Mouse (Mus musculus) hindbrain, embryonic 16.5 days (tissue): ENCODE results near the gene Tbcel. TPM values are rescaled to one million over a fixed set of nuclear protein-coding genes. Genes with fewer than 3 reads are reported as not detected.
A peak's percentile ranks its signal among the peaks of the same experiment; 100 is the strongest.

ENCODE experiments used
- ATAC-seq: fragments of 200-750 bp; cut with Nextera tagmentation; 2 replicates; pipeline ENCODE4 v1.8.0; 2017; ENCODE audit warnings: moderate TSS enrichment, moderate library complexity
- H3K27ac ChIP-seq: fragments of 300-500 bp; sonication (generic); 2 replicates; pipeline ENCODE4 v1.5.1; 2014; ENCODE audit warnings: low read depth, mild to moderate bottlenecking, control low read depth, low read length, moderate library complexity
- H3K27me3 ChIP-seq: fragments of 300-500 bp; sonication (generic); replicated peaks from 2 replicates; pipeline ENCODE4 v1.6.1; 2014; ENCODE audit warnings: low read length; ENCODE audit not compliant: control insufficient read depth, insufficient read depth
- H3K36me3 ChIP-seq: fragments of 300-500 bp; sonication (generic); 2 replicates; pipeline ENCODE4 v1.6.1; 2014; ENCODE audit warnings: mild to moderate bottlenecking, low read length, moderate library complexity, mixed read lengths; ENCODE audit not compliant: control insufficient read depth, insufficient read depth
- H3K4me1 ChIP-seq: fragments of 300-500 bp; sonication (generic); 2 replicates; pipeline ENCODE4 v1.6.1; 2014; ENCODE audit warnings: low read depth, low read length; ENCODE audit not compliant: control insufficient read depth, insufficient read depth
- H3K4me2 ChIP-seq: fragments of 300-500 bp; sonication (generic); 2 replicates; pipeline ENCODE4 v1.6.1; 2014; ENCODE audit warnings: mild to moderate bottlenecking, low read length, control low read depth, moderate library complexity
- H3K4me3 ChIP-seq: fragments of 300-500 bp; sonication (generic); 2 replicates; pipeline ENCODE4 v1.5.1; 2014; ENCODE audit warnings: mild to moderate bottlenecking, low read length, control low read depth, moderate library complexity
- H3K9ac ChIP-seq: fragments of 300-500 bp; sonication (generic); 2 replicates; pipeline ENCODE4 v1.6.1; 2014; ENCODE audit warnings: low read depth, mild to moderate bottlenecking, control low read depth, low read length, moderate library complexity
- H3K9me3 ChIP-seq: fragments of 300-500 bp; sonication (generic); 2 replicates; pipeline ENCODE4 v1.6.1; 2014; ENCODE audit warnings: mild to moderate bottlenecking, low read length, moderate library complexity; ENCODE audit not compliant: control insufficient read depth
- WGBS: fragments of 180-500 bp; shearing (Covaris S2); extraction: QIAGEN DNeasy Blood & Tissue Kit; methylation state at CpG from one replicate; pipeline ENCODE4 v1.1.7; 2014; 5-methylcytosine and 5-hydroxymethylcytosine counted together
- polyA plus RNA-seq: library from polyadenylated mRNA; unstranded; fragments of >200 nt; fragmentation: Nextera tagmentation; extraction: Ambion mirVana; gene quantifications from 2 replicates; pipeline ENCODE4 v1.2.1, GENCODE M21; 2015

Gene Tbcel
- polyA plus RNA-seq, 1 experiment from 2014 or later = 4.4 TPM

- Histone ChIP-seq H3K9me3 (no peaks in the 10 kb centered on the region), H3K4me1 (no peaks in the 10 kb centered on the region), H3K36me3 (peaks cover 25% of the 10 kb centered on the region), H3K27ac (no peak overlapping the region), H3K4me3 (no peak overlapping the region), H3K27me3 (no peaks in the 10 kb centered on the region), H3K4me2 (no peak overlapping the region), H3K9ac (no peak overlapping the region)
- 96% methylated on average over 2 of the region's 2 CpGs for WGBS
- no peak for ATAC-seq
Measured at GRCm38 (mm10) chr9:42441234-42441633, 66.4 kb downstream of the Tbcel start.

GRCm38 (mm10) chr9:42439446-42439845 lies 68.2 kb downstream of the Tbcel start:
- H3K36me3 ChIP-seq = peaks cover 31% of the 10 kb centered on the region
- H3K27ac ChIP-seq = no peak overlapping the region

GRCm38 (mm10) chr9:42432155-42432554 lies 75.5 kb downstream of the Tbcel start:
- Histone ChIP-seq H3K4me3 (no peak overlapping the region), H3K27ac (no peak overlapping the region), H3K4me1 (no peaks in the 10 kb centered on the region), H3K9me3 (no peaks in the 10 kb centered on the region), H3K27me3 (no peaks in the 10 kb centered on the region), H3K9ac (no peak overlapping the region), H3K36me3 (peaks cover 25% of the 10 kb centered on the region), H3K4me2 (no peak overlapping the region)
- no peak for ATAC-seq
- WGBS = 94% methylated on average over 2 of the region's 2 CpGs

More at GRCm38 (mm10) chr9:42439446-42439845, 68.2 kb downstream of the Tbcel start:
- Histone ChIP-seq H3K4me2 (no peak overlapping the region), H3K27me3 (no peaks in the 10 kb centered on the region), H3K4me1 (no peaks in the 10 kb centered on the region), H3K4me3 (no peak overlapping the region), H3K9me3 (no peaks in the 10 kb centered on the region), H3K9ac (no peak overlapping the region)
- ATAC-seq = peak; percentile 58; the same call in 1 of the 2 replicates
- WGBS = 29% methylated on average over 4 of the region's 4 CpGs

- Histone ChIP-seq H3K27me3 (no peaks in the 10 kb centered on the region), H3K36me3 (peaks cover 21% of the 10 kb centered on the region), H3K4me3 (no peak overlapping the region), H3K4me2 (no peak overlapping the region), H3K4me1 (no peaks in the 10 kb centered on the region), H3K9ac (no peak overlapping the region), H3K27ac (no peak overlapping the region), H3K9me3 (no peaks in the 10 kb centered on the region)
- ATAC-seq = no peak
- 94% methylated on average over 2 of the region's 2 CpGs for WGBS
Measured at GRCm38 (mm10) chr9:42431606-42432005, 76.0 kb downstream of the Tbcel start.

GRCm38 (mm10) chr9:42428060-42428924 lies 79.3 kb downstream of the Tbcel start:
- H3K36me3 ChIP-seq = peaks cover 6% of the 10 kb centered on the region; the same call in 1 of the 2 replicates
- H3K27me3 ChIP-seq = no peaks in the 10 kb centered on the region
- H3K9ac ChIP-seq = no peak overlapping the region
- H3K4me2 ChIP-seq = no peak overlapping the region
- H3K4me3 ChIP-seq = no peak overlapping the region
- peak; percentile 63 for ATAC-seq
- H3K9me3 ChIP-seq = no peaks in the 10 kb centered on the region
- H3K27ac ChIP-seq = peak overlapping the region; percentile 19
- no peaks in the 10 kb centered on the region for H3K4me1 ChIP-seq
- 74% methylated on average over 12 of the region's 12 CpGs for WGBS

GRCm38 (mm10) chr9:42426661-42427358 lies 80.8 kb downstream of the Tbcel start:
- no peak overlapping the region for H3K4me2 ChIP-seq
- no peaks in the 10 kb centered on the region for H3K9me3 ChIP-seq
- H3K9ac ChIP-seq = no peak overlapping the region
- no peaks in the 10 kb centered on the region for H3K4me1 ChIP-seq
- no peak overlapping the region for H3K27ac ChIP-seq
- peak; percentile 81 for ATAC-seq
- H3K27me3 ChIP-seq = no peaks in the 10 kb centered on the region
- H3K4me3 ChIP-seq = no peak overlapping the region
- WGBS = 38% methylated on average over 10 of the region's 10 CpGs
- H3K36me3 ChIP-seq = peaks cover 6% of the 10 kb centered on the region; the same call in 1 of the 2 replicates

- no peak for ATAC-seq
- Histone ChIP-seq H3K27ac (no peak overlapping the region), H3K4me1 (no peaks in the 10 kb centered on the region), H3K4me3 (no peak overlapping the region), H3K36me3 (peaks cover 5% of the 10 kb centered on the region; the same call in 1 of the 2 replicates), H3K9ac (no peak overlapping the region), H3K4me2 (no peak overlapping the region), H3K9me3 (no peaks in the 10 kb centered on the region), H3K27me3 (no peaks in the 10 kb centered on the region)
- 86% methylated on average over 2 of the region's 2 CpGs for WGBS
Measured at GRCm38 (mm10) chr9:42423649-42424048, 84.0 kb downstream of the Tbcel start.

GRCm38 (mm10) chr9:42419687-42420086 lies 87.9 kb downstream of the Tbcel start:
- Histone ChIP-seq H3K4me2 (no peak overlapping the region), H3K27ac (no peak overlapping the region), H3K4me3 (no peak overlapping the region), H3K9ac (no peak overlapping the region), H3K27me3 (no peaks in the 10 kb centered on the region), H3K36me3 (peaks cover 7% of the 10 kb centered on the region; the same call in 1 of the 2 replicates), H3K4me1 (no peaks in the 10 kb centered on the region), H3K9me3 (no peaks in the 10 kb centered on the region)
- 81% methylated on average over 2 of the region's 2 CpGs for WGBS
- ATAC-seq = no peak

- Histone ChIP-seq H3K27me3 (no peaks in the 10 kb centered on the region), H3K36me3 (peaks cover 7% of the 10 kb centered on the region; the same call in 1 of the 2 replicates), H3K4me1 (no peaks in the 10 kb centered on the region), H3K27ac (no peak overlapping the region), H3K4me3 (no peak overlapping the region), H3K4me2 (no peak overlapping the region), H3K9ac (no peak overlapping the region), H3K9me3 (no peaks in the 10 kb centered on the region)
- ATAC-seq = no peak
- WGBS = 86% methylated on average over 5 of the region's 5 CpGs
Measured at GRCm38 (mm10) chr9:42418786-42419185, 88.8 kb downstream of the Tbcel start.
